Mouse (Mus musculus): ENCODE measurements around the gene Kcnh4. TPM values are rescaled to one million over a fixed set of nuclear protein-coding genes. Genes with fewer than 3 reads are reported as not detected.

The Kcnh4 gene
- polyA plus RNA-seq, 1 experiment from 2014 or later: not detected

- Histone ChIP-seq H3K9me3 (replicated peaks) (no peaks in the 10 kb centered on the region), H3K27me3 (no peaks in the 10 kb centered on the region), H3K27ac (no peak overlapping the region), H3K4me1 (replicated peaks) (peaks cover 60% of the 10 kb centered on the region), H3K4me3 (replicated peaks) (no peak overlapping the region), H3K9ac (no peak overlapping the region), H3K36me3 (peaks cover 61% of the 10 kb centered on the region), H3K4me2 (no peak overlapping the region)
- 85% methylated on average over 4 of the region's 4 CpGs for WGBS (ENCODE audit: insufficient replicate concordance)
- DNase-seq: no peak
- no peak for ATAC-seq (ENCODE audit: low read depth)
Observed at GRCm38 (mm10) chr11:100718866-100719265, 40.9 kb downstream of the Kcnh4 start.

DNA sequence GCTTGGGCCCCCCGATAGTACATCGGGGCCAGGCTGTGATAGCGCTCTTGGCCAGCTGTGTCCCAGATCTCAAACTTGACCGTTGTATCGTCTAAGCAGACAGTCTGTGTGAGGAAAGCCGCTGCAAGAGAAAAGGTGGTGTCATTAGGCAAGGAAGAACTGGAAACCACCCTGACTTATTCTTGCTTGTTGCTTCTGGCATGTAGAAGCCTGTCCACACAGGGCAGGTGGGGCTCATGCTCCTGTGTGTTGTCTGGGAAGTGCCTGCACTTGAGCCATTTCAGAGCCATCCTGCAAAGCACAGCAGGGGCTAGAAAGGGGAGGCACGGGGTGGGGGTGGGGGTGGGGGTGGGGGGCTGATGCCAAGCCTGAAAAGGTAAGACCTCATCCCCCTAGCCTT is 41.3 kb downstream of the Kcnh4 start:
- no peak for ATAC-seq (ENCODE audit: low read depth)
- no peak for DNase-seq
- H3K9ac ChIP-seq: no peak overlapping the region
- H3K4me2 ChIP-seq: no peak overlapping the region
- H3K27ac ChIP-seq: no peak overlapping the region
- H3K4me3 ChIP-seq (replicated peaks): no peak overlapping the region
- H3K27me3 ChIP-seq: no peaks in the 10 kb centered on the region
- peaks cover 61% of the 10 kb centered on the region for H3K4me1 ChIP-seq (replicated peaks)
- no peaks in the 10 kb centered on the region for H3K9me3 ChIP-seq (replicated peaks)
- H3K36me3 ChIP-seq: peaks cover 58% of the 10 kb centered on the region
- WGBS (ENCODE audit: insufficient replicate concordance): 76% methylated on average over 7 of the region's 7 CpGs

GRCm38 (mm10) chr11:100716649-100717048 is 43.1 kb downstream of the Kcnh4 start:
- peaks cover 58% of the 10 kb centered on the region for H3K36me3 ChIP-seq
- no peaks in the 10 kb centered on the region for H3K27me3 ChIP-seq
- H3K27ac ChIP-seq: no peak overlapping the region
- peaks cover 61% of the 10 kb centered on the region for H3K4me1 ChIP-seq (replicated peaks)
- 65% methylated on average over 3 of the region's 3 CpGs for whole genome bisulfite sequencing (ENCODE audit: insufficient replicate concordance)
- no peak for DNase-seq
- H3K9ac ChIP-seq: no peak overlapping the region
- H3K9me3 ChIP-seq (replicated peaks): no peaks in the 10 kb centered on the region
- no peak overlapping the region for H3K4me3 ChIP-seq (replicated peaks)
- no peak overlapping the region for H3K4me2 ChIP-seq
- no peak for ATAC-seq (ENCODE audit: low read depth)

DNA sequence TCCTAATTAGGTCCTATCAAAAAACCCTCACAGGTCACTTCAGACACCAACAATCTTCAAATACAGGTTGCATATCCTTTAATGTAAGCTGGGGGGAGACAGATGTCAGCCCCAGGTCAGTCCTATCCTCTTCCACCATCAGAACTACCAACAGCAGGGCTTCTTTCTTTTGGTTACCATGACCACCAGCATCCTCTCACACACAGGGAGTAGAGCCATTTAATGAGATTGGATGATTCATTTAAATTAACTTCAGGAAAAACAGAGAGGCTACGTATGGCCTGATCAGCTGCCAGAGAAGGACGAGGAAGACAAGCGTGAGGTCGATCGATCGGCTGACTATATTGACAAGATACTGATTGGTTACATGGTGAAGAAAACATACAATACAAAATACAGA is 44.8 kb downstream of the Kcnh4 start:
- no peaks in the 10 kb centered on the region for H3K27me3 ChIP-seq
- peaks cover 62% of the 10 kb centered on the region for H3K36me3 ChIP-seq
- H3K27ac ChIP-seq: no peak overlapping the region
- 92% methylated on average over 6 of the region's 6 CpGs for WGBS (ENCODE audit: insufficient replicate concordance)
- peak overlapping the region; percentile 97 for H3K4me2 ChIP-seq
- DNase-seq (no peak), ATAC-seq (ENCODE audit: low read depth) (no peak)
- H3K9me3 ChIP-seq (replicated peaks): no peaks in the 10 kb centered on the region
- H3K9ac ChIP-seq: no peak overlapping the region
- H3K4me3 ChIP-seq (replicated peaks): no peak overlapping the region
- peaks cover 57% of the 10 kb centered on the region for H3K4me1 ChIP-seq (replicated peaks)

DNA sequence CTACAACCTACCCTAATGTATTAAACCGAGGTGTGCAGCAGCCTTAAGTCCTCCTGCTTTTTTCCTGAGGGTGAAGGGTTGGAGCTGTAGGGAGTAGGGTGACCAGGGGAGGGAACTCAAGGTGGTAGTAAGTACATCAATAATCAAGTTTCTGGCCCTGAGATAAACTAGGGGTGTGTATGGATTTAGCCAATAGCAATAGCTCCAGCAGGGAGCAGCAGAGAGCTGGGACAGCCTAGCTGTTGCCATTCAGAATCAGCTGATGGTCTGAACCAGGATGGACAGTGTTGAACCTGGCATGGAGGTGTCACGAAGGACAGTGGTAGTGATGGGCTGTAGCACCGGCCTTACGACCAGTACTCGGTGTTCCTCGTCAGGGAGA is 45.2 kb downstream of the Kcnh4 start:
- peak overlapping the region; percentile 97 for H3K4me2 ChIP-seq
- 34% methylated on average over 6 of the region's 6 CpGs for WGBS (ENCODE audit: insufficient replicate concordance)
- H3K4me3 ChIP-seq (replicated peaks): peak overlapping the region; percentile 54
- peaks cover 53% of the 10 kb centered on the region for H3K4me1 ChIP-seq (replicated peaks)
- H3K27ac ChIP-seq: peak overlapping the region; percentile 87
- H3K9me3 ChIP-seq (replicated peaks): no peaks in the 10 kb centered on the region
- DNase-seq (peak; percentile 78), ATAC-seq (ENCODE audit: low read depth) (peak; percentile 52)
- peaks cover 62% of the 10 kb centered on the region for H3K36me3 ChIP-seq
- H3K9ac ChIP-seq: peak overlapping the region; percentile 72
- H3K27me3 ChIP-seq: no peaks in the 10 kb centered on the region

- DNase-seq: peak; percentile 79
- peak within 1 kb of the TSS; percentile 79 for H3K4me3 ChIP-seq (replicated peaks)
- 4% methylated on average over 38 of the region's 38 CpGs for WGBS (ENCODE audit: insufficient replicate concordance)
- peak within 1 kb of the TSS; percentile 97 for H3K4me2 ChIP-seq
- H3K27ac ChIP-seq: peak within 1 kb of the TSS; percentile 87
- H3K36me3 ChIP-seq: peaks cover 62% of the 10 kb centered on the region
- no peaks in the 10 kb centered on the region for H3K9me3 ChIP-seq (replicated peaks)
- no peaks in the 10 kb centered on the region for H3K27me3 ChIP-seq
- peak within 1 kb of the TSS; percentile 72 for H3K9ac ChIP-seq
- peaks cover 52% of the 10 kb centered on the region for H3K4me1 ChIP-seq (replicated peaks)
- ATAC-seq (ENCODE audit: low read depth): peak; percentile 75
Observed at GRCm38 (mm10) chr11:100713735-100714533, 45.8 kb downstream of the Kcnh4 start, which contains the start of gene Hspb9. Hspb9 (plus strand) TSS chr11:100713850.

DNA sequence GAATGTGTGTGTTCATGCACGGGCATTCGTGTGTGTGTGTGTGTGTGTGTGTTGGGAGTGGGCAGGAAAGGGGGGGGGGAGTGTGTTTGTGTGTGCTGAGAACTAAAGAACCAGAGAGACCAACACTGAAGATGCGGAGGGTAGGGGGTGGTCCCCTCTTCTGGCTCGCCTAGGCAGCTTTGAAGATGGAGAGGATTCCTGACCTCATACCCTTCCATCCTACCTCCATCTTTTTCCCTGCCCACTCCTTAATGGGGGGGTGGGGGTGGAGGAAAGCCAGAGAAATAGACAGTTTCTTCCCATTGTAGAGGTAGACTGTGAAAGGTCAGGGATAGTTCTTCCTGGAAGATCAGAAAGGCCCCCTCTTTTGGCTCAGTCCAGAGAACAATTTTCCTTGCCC is 46.6 kb downstream of the Kcnh4 start:
- peaks cover 62% of the 10 kb centered on the region for H3K36me3 ChIP-seq
- H3K27ac ChIP-seq: peak overlapping the region; percentile 87
- peak overlapping the region; percentile 72 for H3K9ac ChIP-seq
- peak overlapping the region; percentile 97 for H3K4me2 ChIP-seq
- ATAC-seq (ENCODE audit: low read depth) (no peak), DNase-seq (no peak)
- H3K27me3 ChIP-seq: no peaks in the 10 kb centered on the region
- peak overlapping the region; percentile 54; the same call in 1 of the 2 replicates for H3K4me3 ChIP-seq (replicated peaks)
- H3K4me1 ChIP-seq (replicated peaks): peaks cover 52% of the 10 kb centered on the region
- 39% methylated on average over 4 of the region's 4 CpGs for WGBS (ENCODE audit: insufficient replicate concordance)
- no peaks in the 10 kb centered on the region for H3K9me3 ChIP-seq (replicated peaks)

- Histone ChIP-seq H3K27ac (peak within 1 kb of the TSS; percentile 87), H3K27me3 (no peaks in the 10 kb centered on the region), H3K4me1 (replicated peaks) (peaks cover 52% of the 10 kb centered on the region), H3K9ac (peak within 1 kb of the TSS; percentile 87), H3K9me3 (replicated peaks) (no peaks in the 10 kb centered on the region), H3K4me3 (replicated peaks) (peak within 1 kb of the TSS; percentile 79), H3K4me2 (peak within 1 kb of the TSS; percentile 97), H3K36me3 (peaks cover 62% of the 10 kb centered on the region)
- DNase-seq: peak; percentile 70
- WGBS (ENCODE audit: insufficient replicate concordance): 2% methylated on average over 48 of the region's 48 CpGs
- ATAC-seq (ENCODE audit: low read depth): peak; percentile 60
Observed at GRCm38 (mm10) chr11:100711783-100712615, 47.7 kb downstream of the Kcnh4 start, which contains the start of gene Kat2a. Kat2a (minus strand) TSS chr11:100712465.

GRCm38 (mm10) chr11:100710977-100711376 is 48.8 kb downstream of the Kcnh4 start:
- no peaks in the 10 kb centered on the region for H3K27me3 ChIP-seq
- H3K4me2 ChIP-seq: peak overlapping the region; percentile 97
- H3K9ac ChIP-seq: no peak overlapping the region
- ATAC-seq (ENCODE audit: low read depth) (no peak), DNase-seq (no peak)
- WGBS (ENCODE audit: insufficient replicate concordance): 80% methylated on average over 4 of the region's 4 CpGs
- H3K4me1 ChIP-seq (replicated peaks): peaks cover 52% of the 10 kb centered on the region
- no peak overlapping the region for H3K27ac ChIP-seq
- no peaks in the 10 kb centered on the region for H3K9me3 ChIP-seq (replicated peaks)
- H3K36me3 ChIP-seq: peaks cover 62% of the 10 kb centered on the region
- H3K4me3 ChIP-seq (replicated peaks): no peak overlapping the region

- Histone ChIP-seq H3K9me3 (replicated peaks) (no peaks in the 10 kb centered on the region), H3K4me1 (replicated peaks) (peaks cover 52% of the 10 kb centered on the region), H3K27ac (no peak overlapping the region), H3K4me2 (no peak overlapping the region), H3K27me3 (no peaks in the 10 kb centered on the region), H3K4me3 (replicated peaks) (no peak overlapping the region), H3K36me3 (peaks cover 62% of the 10 kb centered on the region), H3K9ac (no peak overlapping the region)
- 87% methylated on average over 15 of the region's 15 CpGs for WGBS (ENCODE audit: insufficient replicate concordance)
- ATAC-seq (ENCODE audit: low read depth) (no peak), DNase-seq (no peak)
Observed at GRCm38 (mm10) chr11:100710528-100710927, 49.2 kb downstream of the Kcnh4 start.

GRCm38 (mm10) chr11:100709201-100709810 is 50.4 kb downstream of the Kcnh4 start:
- Histone ChIP-seq H3K27ac (no peak overlapping the region), H3K36me3 (peaks cover 64% of the 10 kb centered on the region), H3K9me3 (replicated peaks) (no peaks in the 10 kb centered on the region), H3K4me3 (replicated peaks) (no peak overlapping the region), H3K4me2 (no peak overlapping the region), H3K4me1 (replicated peaks) (peaks cover 46% of the 10 kb centered on the region), H3K9ac (no peak overlapping the region), H3K27me3 (no peaks in the 10 kb centered on the region)
- WGBS (ENCODE audit: insufficient replicate concordance): 84% methylated on average over 9 of the region's 9 CpGs
- DNase-seq (no peak), ATAC-seq (ENCODE audit: low read depth) (no peak)
